Mouse (Mus musculus): ENCODE measurements around the gene Tmprss3.

DNA sequence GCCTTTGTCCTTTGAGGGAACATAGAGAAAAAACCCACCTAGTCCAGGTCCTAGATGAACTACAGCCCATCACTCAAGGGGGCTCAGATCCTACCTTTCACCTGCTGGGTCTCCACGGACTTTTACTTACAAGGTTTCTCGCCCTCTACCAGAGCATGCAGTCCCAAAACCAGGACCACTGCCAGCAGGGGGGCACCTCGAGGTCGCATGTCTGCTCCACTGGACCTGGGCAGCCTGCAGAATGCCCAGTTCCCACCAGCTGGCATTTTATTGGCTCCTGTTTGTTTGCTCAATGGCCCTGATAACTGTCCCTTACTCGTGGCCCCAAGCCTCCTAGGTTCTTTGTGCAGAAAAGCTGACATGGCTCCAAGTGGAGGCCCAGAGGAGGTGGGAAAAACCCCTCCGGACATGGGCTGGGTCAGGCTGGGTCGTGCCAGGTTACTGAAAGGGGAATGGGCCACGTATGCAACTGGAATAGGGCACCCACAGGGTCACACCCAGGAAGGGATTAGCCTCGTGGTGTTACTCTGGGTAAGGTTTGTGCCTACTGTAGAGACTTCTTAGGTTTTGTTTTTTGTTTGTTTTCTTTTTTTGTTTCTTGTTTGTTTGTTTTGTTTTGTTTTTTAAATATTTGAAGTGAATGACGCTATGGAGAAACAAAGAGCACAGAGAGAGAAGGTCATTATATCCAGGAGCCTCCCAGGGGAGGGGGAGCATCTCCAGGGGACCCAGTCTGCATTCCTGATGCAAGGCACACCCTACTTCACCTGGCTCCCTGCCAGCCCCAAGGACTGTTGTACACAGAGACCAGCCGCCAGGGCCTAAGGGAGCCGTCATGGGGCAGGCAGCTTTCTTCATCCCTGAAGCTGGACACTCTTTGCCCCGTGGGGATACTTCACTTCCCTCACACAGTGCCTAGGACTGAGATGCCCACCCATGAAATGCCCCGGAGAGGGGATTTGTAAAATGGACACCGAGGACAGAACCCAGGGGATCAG is 54.4 kb downstream of the Tmprss3 start, which contains the start of gene Tff2:
- no peak for TF ChIP-seq ZKSCAN1 (IDR thresholded peaks at IDR 0.05; ENCODE audit: low read depth, low read length)
- TF ChIP-seq CTCF (IDR thresholded peaks at IDR 0.05 in 2 of 3, conservative IDR thresholded peaks at IDR 0.05 in 1 of 3; ENCODE audit: control insufficient read depth in 1 of 3, insufficient read depth in 1 of 3, low read depth in 2 of 3, low read length in 3 of 3, poor library complexity in 1 of 3, severe bottlenecking in 1 of 3) = no peak
- TF ChIP-seq MAX (IDR thresholded peaks at IDR 0.05; ENCODE audit: low read length) = no peak
- TF ChIP-seq MAFK (IDR thresholded peaks at IDR 0.05; ENCODE audit: borderline replicate concordance, low read depth, low read length) = no peak
- TF ChIP-seq ELF1 (IDR thresholded peaks at IDR 0.05; ENCODE audit: low read depth, low read length) = no peak
- no peak for TF ChIP-seq ZC3H11A (IDR thresholded peaks at IDR 0.05; ENCODE audit: low read depth, low read length)
- TF ChIP-seq EP300 (IDR thresholded peaks at IDR 0.05; ENCODE audit: low read depth in 1 of 2, low read length in 2 of 2) = no peak
- TF ChIP-seq TAL1 (IDR thresholded peaks at IDR 0.05; ENCODE audit: low read length) = no peak
